Mouse (Mus musculus): ENCODE measurements around the gene Acot8. TPM values are rescaled to one million over a fixed set of nuclear protein-coding genes. Genes with fewer than 3 reads are reported as not detected.

Acot8 gene
- 46.4 and 54.7 TPM in 2 replicates for total RNA-seq (2012; rRNA removed)

GRCm38 (mm10) chr2:164804533-164805331, at the start of gene Acot8, which contains the start of gene Zswim3:
Gene Acot8 (minus strand): TSS chr2:164804882.
Gene Zswim3 (plus strand): TSS chr2:164805098.
- Histone ChIP-seq H3K9ac (ENCODE audit: insufficient read depth, low read depth, low read length, poor library complexity, severe bottlenecking) (peak within 1 kb of the TSS; percentile 92), H3K4me1 (ENCODE audit: control insufficient read depth in 2 of 2, insufficient read depth in 2 of 2, low read length in 2 of 2, poor library complexity in 1 of 2) (peaks cover 0 to 11% of the 10 kb centered on the region in 2 experiments; a peak in 2 of 4 replicates), H3K27ac (ENCODE audit: insufficient read depth, low read depth, low read length, poor library complexity, severe bottlenecking) (peak within 1 kb of the TSS; percentile 69), H3K9me3 (ENCODE audit: control insufficient read depth, insufficient read depth, low read depth, low read length) (no peaks in the 10 kb centered on the region), H3K36me3 (ENCODE audit: control insufficient read depth, insufficient read depth, low read length, poor library complexity, severe bottlenecking) (peaks cover 10% of the 10 kb centered on the region; the same call in 1 of the 2 replicates), H3K4me3 (ENCODE audit: insufficient read depth in 1 of 2, low read depth in 1 of 2, low read length in 2 of 2, poor library complexity in 1 of 2, severe bottlenecking in 1 of 2) (peak within 1 kb of the TSS; percentile 91 to 97)
- TF ChIP-seq CHD2 (IDR thresholded peaks at IDR 0.05; ENCODE audit: low read depth, low read length) (peak; percentile 97), HCFC1 (IDR thresholded peaks at IDR 0.05; ENCODE audit: borderline replicate concordance, insufficient read depth, low read length) (peak; percentile 18; the same call in 1 of the 2 replicates), ZNF384 (IDR thresholded peaks at IDR 0.05; ENCODE audit: low read depth, low read length) (no peak), MAFK (IDR thresholded peaks at IDR 0.05; ENCODE audit: insufficient read depth, low read depth, low read length) (no peak), ZC3H11A (IDR thresholded peaks at IDR 0.05; ENCODE audit: borderline replicate concordance, low read depth, low read length) (no peak)
- DNase-seq (ENCODE audit: low read depth, low spot score), result peak; percentile 100
- in situ Hi-C loops (cut with MboI; ENCODE audit: low sequenced_read_pairs in 2 of 2, unreplicated experiment in 2 of 2), result no loop called here

GRCm38 (mm10) chr2:164850061-164850460, 45.4 kb upstream of the Acot8 start:
- in situ Hi-C loops (cut with MboI; ENCODE audit: low sequenced_read_pairs in 2 of 2, unreplicated experiment in 2 of 2), result no loop called here
- no peak for TF ChIP-seq HCFC1 (IDR thresholded peaks at IDR 0.05; ENCODE audit: borderline replicate concordance, insufficient read depth, low read length)
- no peak for TF ChIP-seq MAFK (IDR thresholded peaks at IDR 0.05; ENCODE audit: insufficient read depth, low read depth, low read length)
- TF ChIP-seq ZNF384 (IDR thresholded peaks at IDR 0.05; ENCODE audit: low read depth, low read length), result no peak
- no peak for TF ChIP-seq ZC3H11A (IDR thresholded peaks at IDR 0.05; ENCODE audit: borderline replicate concordance, low read depth, low read length)
- no peak for TF ChIP-seq CHD2 (IDR thresholded peaks at IDR 0.05; ENCODE audit: low read depth, low read length)
- Histone ChIP-seq H3K9ac (ENCODE audit: insufficient read depth, low read depth, low read length, poor library complexity, severe bottlenecking) (no peak overlapping the region), H3K4me3 (ENCODE audit: insufficient read depth in 1 of 2, low read depth in 1 of 2, low read length in 2 of 2, poor library complexity in 1 of 2, severe bottlenecking in 1 of 2) (no peak overlapping the region), H3K36me3 (ENCODE audit: control insufficient read depth, insufficient read depth, low read length, poor library complexity, severe bottlenecking) (peaks cover 67% of the 10 kb centered on the region), H3K27ac (ENCODE audit: insufficient read depth, low read depth, low read length, poor library complexity, severe bottlenecking) (no peak overlapping the region), H3K9me3 (ENCODE audit: control insufficient read depth, insufficient read depth, low read depth, low read length) (no peaks in the 10 kb centered on the region), H3K4me1 (ENCODE audit: control insufficient read depth in 2 of 2, insufficient read depth in 2 of 2, low read length in 2 of 2, poor library complexity in 1 of 2) (peaks cover 0 to 8% of the 10 kb centered on the region in 2 experiments; a peak in 2 of 4 replicates)
- DNase-seq (ENCODE audit: low read depth, low spot score), result no peak

GRCm38 (mm10) chr2:164845782-164846181, 41.1 kb upstream of the Acot8 start:
- no peak for DNase-seq (ENCODE audit: low read depth, low spot score)
- H3K36me3 ChIP-seq (ENCODE audit: control insufficient read depth, insufficient read depth, low read length, poor library complexity, severe bottlenecking), result peaks cover 66% of the 10 kb centered on the region
- no peak overlapping the region for H3K4me3 ChIP-seq (ENCODE audit: insufficient read depth in 1 of 2, low read depth in 1 of 2, low read length in 2 of 2, poor library complexity in 1 of 2, severe bottlenecking in 1 of 2)
- TF ChIP-seq ZC3H11A (IDR thresholded peaks at IDR 0.05; ENCODE audit: borderline replicate concordance, low read depth, low read length) (no peak), MAFK (IDR thresholded peaks at IDR 0.05; ENCODE audit: insufficient read depth, low read depth, low read length) (no peak), CHD2 (IDR thresholded peaks at IDR 0.05; ENCODE audit: low read depth, low read length) (no peak), ZNF384 (IDR thresholded peaks at IDR 0.05; ENCODE audit: low read depth, low read length) (no peak), HCFC1 (IDR thresholded peaks at IDR 0.05; ENCODE audit: borderline replicate concordance, insufficient read depth, low read length) (no peak)
- H3K27ac ChIP-seq (ENCODE audit: insufficient read depth, low read depth, low read length, poor library complexity, severe bottlenecking), result no peak overlapping the region
- H3K9ac ChIP-seq (ENCODE audit: insufficient read depth, low read depth, low read length, poor library complexity, severe bottlenecking), result no peak overlapping the region
- H3K4me1 ChIP-seq (ENCODE audit: control insufficient read depth in 2 of 2, insufficient read depth in 2 of 2, low read length in 2 of 2, poor library complexity in 1 of 2), result no peaks in the 10 kb centered on the region
- H3K9me3 ChIP-seq (ENCODE audit: control insufficient read depth, insufficient read depth, low read depth, low read length), result no peaks in the 10 kb centered on the region
- in situ Hi-C loops (cut with MboI; ENCODE audit: low sequenced_read_pairs in 2 of 2, unreplicated experiment in 2 of 2), result no loop called here

- peaks cover 2 to 13% of the 10 kb centered on the region in 2 experiments; a peak in 1 of 4 replicates for H3K4me1 ChIP-seq (ENCODE audit: control insufficient read depth in 2 of 2, insufficient read depth in 2 of 2, low read length in 2 of 2, poor library complexity in 1 of 2)
- H3K4me3 ChIP-seq (ENCODE audit: insufficient read depth in 1 of 2, low read depth in 1 of 2, low read length in 2 of 2, poor library complexity in 1 of 2, severe bottlenecking in 1 of 2), result 0 out of 4 replicates have a peak overlapping the region, but pooled peaks of 1 of the 2 experiments have one; percentile 75
- no peak overlapping the region for H3K27ac ChIP-seq (ENCODE audit: insufficient read depth, low read depth, low read length, poor library complexity, severe bottlenecking)
- TF ChIP-seq ZNF384 (IDR thresholded peaks at IDR 0.05; ENCODE audit: low read depth, low read length) (no peak), CHD2 (IDR thresholded peaks at IDR 0.05; ENCODE audit: low read depth, low read length) (no peak), ZC3H11A (IDR thresholded peaks at IDR 0.05; ENCODE audit: borderline replicate concordance, low read depth, low read length) (no peak), HCFC1 (IDR thresholded peaks at IDR 0.05; ENCODE audit: borderline replicate concordance, insufficient read depth, low read length) (no peak), MAFK (IDR thresholded peaks at IDR 0.05; ENCODE audit: insufficient read depth, low read depth, low read length) (no peak)
- in situ Hi-C loops (cut with MboI; ENCODE audit: low sequenced_read_pairs in 2 of 2, unreplicated experiment in 2 of 2), result no loop called here
- DNase-seq (ENCODE audit: low read depth, low spot score), result no peak
- no peaks in the 10 kb centered on the region for H3K9me3 ChIP-seq (ENCODE audit: control insufficient read depth, insufficient read depth, low read depth, low read length)
- H3K9ac ChIP-seq (ENCODE audit: insufficient read depth, low read depth, low read length, poor library complexity, severe bottlenecking), result no peak overlapping the region
- peaks cover 37% of the 10 kb centered on the region for H3K36me3 ChIP-seq (ENCODE audit: control insufficient read depth, insufficient read depth, low read length, poor library complexity, severe bottlenecking)
These were observed 30.5 kb upstream of the Acot8 start for GRCm38 (mm10) chr2:164835164-164835563.

Measured in ES-E14 (cell line).